Mouse (Mus musculus): ENCODE data around the gene Crtam. TPM values are rescaled to one million over a fixed set of nuclear protein-coding genes. Genes with fewer than 3 reads are reported as not detected.

The Crtam gene
- total and polyA plus RNA-seq, 2 experiments from 2014 or later: 0.10 to 0.11 TPM

DNA sequence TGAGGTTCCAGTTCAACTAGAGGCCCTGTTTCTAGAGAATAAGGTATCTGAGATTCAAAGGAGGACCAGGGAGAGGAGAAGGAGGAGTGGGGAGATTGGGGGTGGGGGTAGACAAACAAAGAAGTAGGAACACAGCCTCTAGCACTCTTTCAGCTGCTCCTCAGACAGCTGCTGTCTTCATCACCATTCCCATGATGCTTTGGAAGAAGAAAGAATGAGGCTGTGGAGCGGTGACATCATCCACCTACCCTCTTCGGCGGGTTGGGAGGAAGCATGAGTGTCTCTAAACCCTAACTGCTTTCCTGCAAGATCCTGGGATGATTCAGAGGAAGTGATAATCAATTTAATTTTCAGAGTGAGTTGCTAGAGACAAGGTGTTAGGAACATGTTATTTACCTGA lies 44.4 kb upstream of the Crtam start:
- Histone ChIP-seq H3K9me3 (ENCODE audit: low read length) (no peaks in the 10 kb centered on the region), H3K4me1 (ENCODE audit: insufficient read depth) (peaks cover 13% of the 10 kb centered on the region; the same call in 1 of the 2 replicates), H3K27me3 (ENCODE audit: insufficient read depth, low read length) (no peaks in the 10 kb centered on the region), H3K4me3 (ENCODE audit: low read depth, low read length) (no peak overlapping the region), H3K36me3 (ENCODE audit: insufficient read depth) (peaks cover 6% of the 10 kb centered on the region; the same call in 1 of the 2 replicates), H3K4me2 (ENCODE audit: low read depth) (no peak overlapping the region), H3K9ac (no peak overlapping the region), H3K27ac (ENCODE audit: low read depth, low read length) (no peak overlapping the region)
- 87% methylated on average over 3 of the region's 3 CpGs for WGBS
- no peak for TF ChIP-seq CTCF (IDR thresholded peaks at IDR 0.05; ENCODE audit: low read depth)
- ATAC-seq (no peak), DNase-seq (no peak)

DNA sequence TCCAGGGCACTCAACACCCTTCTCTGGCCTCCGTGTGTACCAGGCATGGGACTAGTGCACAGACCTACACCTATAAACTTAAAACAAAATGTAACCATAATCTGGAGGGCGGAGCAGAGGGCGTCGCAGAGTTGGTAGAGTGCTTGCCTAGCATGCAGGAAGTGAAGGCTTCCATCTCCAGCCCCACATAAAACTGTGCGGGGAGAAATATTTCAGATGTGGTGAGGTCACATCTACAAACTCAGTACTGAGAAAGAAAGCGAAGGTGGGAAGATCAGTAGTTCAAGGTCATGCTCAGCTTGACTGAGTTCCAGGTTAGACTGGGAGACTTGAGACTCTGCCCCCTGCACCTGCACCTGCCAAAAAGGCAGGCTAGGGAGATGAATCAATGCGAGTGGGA lies 43.8 kb upstream of the Crtam start:
- Histone ChIP-seq H3K27ac (ENCODE audit: low read depth, low read length) (no peak overlapping the region), H3K9ac (no peak overlapping the region), H3K4me1 (ENCODE audit: insufficient read depth) (peaks cover 13% of the 10 kb centered on the region; the same call in 1 of the 2 replicates), H3K4me2 (ENCODE audit: low read depth) (no peak overlapping the region), H3K36me3 (ENCODE audit: insufficient read depth) (peaks cover 10% of the 10 kb centered on the region; the same call in 1 of the 2 replicates), H3K27me3 (ENCODE audit: insufficient read depth, low read length) (no peaks in the 10 kb centered on the region), H3K4me3 (ENCODE audit: low read depth, low read length) (no peak overlapping the region), H3K9me3 (ENCODE audit: low read length) (no peaks in the 10 kb centered on the region)
- DNase-seq (no peak), ATAC-seq (no peak)
- 95% methylated on average over 7 of the region's 7 CpGs for WGBS
- TF ChIP-seq CTCF (IDR thresholded peaks at IDR 0.05; ENCODE audit: low read depth): no peak

DNA sequence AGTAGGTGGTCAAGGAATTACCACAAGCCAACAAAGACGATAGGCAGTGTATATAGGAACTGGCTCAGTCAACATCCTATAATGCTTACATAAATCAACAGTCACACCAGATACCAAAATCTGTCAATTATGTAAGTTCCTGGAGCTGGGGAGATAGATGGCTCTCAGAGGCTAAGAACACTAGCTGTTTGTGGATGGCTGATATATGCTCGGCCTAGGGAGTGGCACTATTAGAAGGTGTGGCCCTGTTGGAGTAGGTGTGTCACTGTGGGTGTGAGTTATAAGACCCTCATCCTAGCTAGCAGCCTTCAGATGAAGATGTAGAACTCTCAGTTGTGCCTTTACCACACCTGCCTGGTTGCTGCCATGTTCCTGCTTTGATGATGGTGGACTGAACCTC lies 43.2 kb upstream of the Crtam start:
- H3K4me1 ChIP-seq (ENCODE audit: insufficient read depth): peaks cover 13% of the 10 kb centered on the region; the same call in 1 of the 2 replicates
- H3K27ac ChIP-seq (ENCODE audit: low read depth, low read length): no peak overlapping the region
- H3K4me3 ChIP-seq (ENCODE audit: low read depth, low read length): no peak overlapping the region
- no peak for ATAC-seq
- no peak overlapping the region for H3K4me2 ChIP-seq (ENCODE audit: low read depth)
- no peaks in the 10 kb centered on the region for H3K9me3 ChIP-seq (ENCODE audit: low read length)
- no peak for TF ChIP-seq CTCF (IDR thresholded peaks at IDR 0.05; ENCODE audit: low read depth)
- H3K9ac ChIP-seq: no peak overlapping the region
- DNase-seq: no peak
- H3K36me3 ChIP-seq (ENCODE audit: insufficient read depth): peaks cover 11% of the 10 kb centered on the region; the same call in 1 of the 2 replicates
- H3K27me3 ChIP-seq (ENCODE audit: insufficient read depth, low read length): no peaks in the 10 kb centered on the region
- WGBS: 89% methylated on average over 2 of the region's 2 CpGs

DNA sequence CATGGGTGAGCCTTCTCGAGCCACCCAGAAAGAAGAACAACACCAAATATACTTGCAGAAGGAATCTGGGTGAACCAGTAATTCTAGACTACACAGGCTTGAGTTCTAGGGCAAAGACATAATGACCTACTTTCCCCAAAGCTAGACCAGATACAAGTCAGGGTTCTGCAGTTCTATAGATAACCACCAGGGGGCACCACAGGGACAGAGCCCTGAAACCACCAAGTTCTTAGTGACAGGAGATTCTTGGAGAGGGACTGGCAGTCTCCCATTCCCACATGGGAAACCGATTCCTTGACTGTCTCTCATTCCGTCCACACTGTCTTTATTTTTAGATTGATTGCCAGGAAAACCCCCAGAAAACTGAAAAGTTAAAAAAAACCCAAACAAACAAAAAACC lies 40.2 kb upstream of the Crtam start:
- TF ChIP-seq CTCF (IDR thresholded peaks at IDR 0.05; ENCODE audit: low read depth): peak; percentile 95
- Histone ChIP-seq H3K4me2 (ENCODE audit: low read depth) (no peak overlapping the region), H3K9ac (no peak overlapping the region), H3K27me3 (ENCODE audit: insufficient read depth, low read length) (no peaks in the 10 kb centered on the region), H3K27ac (ENCODE audit: low read depth, low read length) (no peak overlapping the region), H3K4me3 (ENCODE audit: low read depth, low read length) (no peak overlapping the region), H3K9me3 (ENCODE audit: low read length) (no peaks in the 10 kb centered on the region), H3K4me1 (ENCODE audit: insufficient read depth) (no peaks in the 10 kb centered on the region), H3K36me3 (ENCODE audit: insufficient read depth) (peaks cover 11% of the 10 kb centered on the region; the same call in 1 of the 2 replicates)
- WGBS: 14% methylated on average over 3 of the region's 3 CpGs
- ATAC-seq (peak; percentile 64), DNase-seq (peak; percentile 88)

DNA sequence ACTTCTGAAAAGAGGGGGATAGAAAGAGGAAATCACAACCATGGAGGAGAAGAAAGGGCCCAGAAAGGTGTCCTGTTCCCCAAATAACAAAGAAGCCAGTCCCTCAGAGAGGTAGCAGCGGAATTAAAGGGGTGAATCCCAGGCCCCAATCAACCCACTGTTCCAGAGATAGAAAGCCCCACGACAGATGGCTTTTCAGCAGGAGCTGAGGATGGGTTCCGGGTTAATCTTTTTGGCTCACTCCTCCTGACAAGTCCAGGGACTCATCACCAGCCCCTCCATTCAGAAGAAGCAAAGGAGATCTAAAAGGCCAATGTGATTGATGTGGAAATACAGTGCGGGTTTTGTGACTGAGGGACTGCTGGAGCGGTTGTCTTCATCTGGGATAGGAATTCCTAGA lies 39.2 kb upstream of the Crtam start:
- no peak for TF ChIP-seq CTCF (IDR thresholded peaks at IDR 0.05; ENCODE audit: low read depth)
- Histone ChIP-seq H3K9ac (no peak overlapping the region), H3K9me3 (ENCODE audit: low read length) (no peaks in the 10 kb centered on the region), H3K4me2 (ENCODE audit: low read depth) (no peak overlapping the region), H3K36me3 (ENCODE audit: insufficient read depth) (peaks cover 8% of the 10 kb centered on the region; the same call in 1 of the 2 replicates), H3K27me3 (ENCODE audit: insufficient read depth, low read length) (no peaks in the 10 kb centered on the region), H3K4me1 (ENCODE audit: insufficient read depth) (no peaks in the 10 kb centered on the region), H3K4me3 (ENCODE audit: low read depth, low read length) (no peak overlapping the region), H3K27ac (ENCODE audit: low read depth, low read length) (no peak overlapping the region)
- no peak for ATAC-seq
- 81% methylated on average over 5 of the region's 5 CpGs for WGBS
- DNase-seq: no peak

DNA sequence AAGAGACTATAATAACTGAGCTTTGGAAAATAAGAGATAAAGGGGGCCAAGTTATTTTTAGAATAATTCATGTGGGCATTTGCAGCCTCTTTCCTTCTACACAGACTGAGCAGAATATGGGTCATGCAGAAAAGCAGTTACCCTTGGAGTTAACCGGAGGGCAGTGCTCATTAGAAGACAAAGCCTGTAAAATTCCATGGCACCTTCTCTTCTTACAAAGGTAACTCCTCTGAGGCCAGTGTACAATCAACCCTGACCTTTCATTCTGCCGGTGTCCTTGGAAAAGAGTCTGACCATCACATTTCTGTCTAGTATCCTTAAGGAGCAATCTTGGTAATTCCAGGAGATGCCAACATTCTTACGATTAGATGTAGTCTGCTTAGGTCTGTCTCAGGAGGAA lies 37.0 kb upstream of the Crtam start:
- H3K4me3 ChIP-seq (ENCODE audit: low read depth, low read length): no peak overlapping the region
- H3K4me2 ChIP-seq (ENCODE audit: low read depth): no peak overlapping the region
- H3K4me1 ChIP-seq (ENCODE audit: insufficient read depth): no peaks in the 10 kb centered on the region
- ATAC-seq: no peak
- no peak overlapping the region for H3K27ac ChIP-seq (ENCODE audit: low read depth, low read length)
- no peak overlapping the region for H3K9ac ChIP-seq
- H3K9me3 ChIP-seq (ENCODE audit: low read length): no peaks in the 10 kb centered on the region
- WGBS: 79% methylated on average over 3 of the region's 3 CpGs
- no peak for TF ChIP-seq CTCF (IDR thresholded peaks at IDR 0.05; ENCODE audit: low read depth)
- no peak for DNase-seq
- no peaks in the 10 kb centered on the region for H3K27me3 ChIP-seq (ENCODE audit: insufficient read depth, low read length)
- H3K36me3 ChIP-seq (ENCODE audit: insufficient read depth): peaks cover 7% of the 10 kb centered on the region

DNA sequence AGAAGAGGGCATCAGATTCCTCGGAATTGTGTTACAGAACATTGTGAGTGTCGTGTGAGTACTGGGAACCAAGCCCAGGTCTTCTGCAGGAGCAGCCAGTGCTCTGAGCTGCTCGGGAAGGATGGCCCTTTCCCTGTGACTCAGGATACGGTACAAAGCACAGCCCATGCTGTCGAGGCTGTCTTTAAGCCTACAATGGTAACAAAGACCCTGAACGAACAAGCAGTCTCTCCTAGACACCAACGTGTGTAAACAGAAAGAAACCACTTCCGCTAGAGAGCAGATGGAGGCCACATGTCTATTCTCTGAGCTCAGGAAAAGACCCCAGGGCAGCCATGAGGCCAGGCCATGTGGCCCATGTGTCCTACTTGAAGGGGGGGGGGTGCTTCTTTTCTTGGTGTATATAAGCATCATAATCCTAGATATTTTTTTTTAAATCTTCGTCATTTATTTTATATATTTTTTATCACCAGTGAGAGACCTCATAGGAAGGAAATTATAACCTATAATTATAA lies 33.8 kb upstream of the Crtam start:
- no peak overlapping the region for H3K9ac ChIP-seq
- WGBS: 45% methylated on average over 9 of the region's 9 CpGs
- no peak overlapping the region for H3K4me3 ChIP-seq (ENCODE audit: low read depth, low read length)
- H3K27me3 ChIP-seq (ENCODE audit: insufficient read depth, low read length): no peaks in the 10 kb centered on the region
- no peak for TF ChIP-seq CTCF (IDR thresholded peaks at IDR 0.05; ENCODE audit: low read depth)
- peaks cover 4% of the 10 kb centered on the region for H3K36me3 ChIP-seq (ENCODE audit: insufficient read depth)
- no peak for DNase-seq
- H3K9me3 ChIP-seq (ENCODE audit: low read length): no peaks in the 10 kb centered on the region
- no peak overlapping the region for H3K27ac ChIP-seq (ENCODE audit: low read depth, low read length)
- ATAC-seq: no peak
- H3K4me1 ChIP-seq (ENCODE audit: insufficient read depth): no peaks in the 10 kb centered on the region
- H3K4me2 ChIP-seq (ENCODE audit: low read depth): no peak overlapping the region
